Mouse (Mus musculus): ENCODE measurements at regions not wholly inside any gene's neighbourhood (a gene's known extent, or its start where the extent isn't known, plus 50 kb on each side); places are given as distances from the start of the nearest gene placed in this dataset.

DNA sequence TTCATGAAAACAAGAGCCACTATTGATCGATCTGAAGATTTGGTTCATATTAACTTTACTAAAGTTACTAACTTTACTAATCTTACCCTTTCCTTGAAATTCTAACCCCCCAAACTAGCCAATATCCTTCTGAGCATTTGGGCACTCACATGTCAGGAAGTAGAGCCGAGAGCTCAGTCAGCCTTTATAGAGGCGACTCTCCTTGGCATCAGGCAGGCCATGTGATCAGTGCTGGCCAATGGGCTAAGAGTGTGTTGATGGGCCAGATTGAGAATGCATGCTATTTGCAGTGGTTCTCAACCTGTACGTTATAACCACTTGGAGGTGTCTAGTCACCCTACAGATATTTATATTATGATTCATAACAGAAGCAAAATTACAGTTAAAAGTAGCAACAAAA, 69.6 kb upstream of the Slc35b4 start:
- no peak for DNase-seq
- Histone ChIP-seq H3K4me3 (no peak overlapping the region), H3K27ac (no peak overlapping the region)
- intact Hi-C loops (cut with DNase I): no loop called here
- TF ChIP-seq CTCF (IDR thresholded peaks at IDR 0.05): no peak

DNA sequence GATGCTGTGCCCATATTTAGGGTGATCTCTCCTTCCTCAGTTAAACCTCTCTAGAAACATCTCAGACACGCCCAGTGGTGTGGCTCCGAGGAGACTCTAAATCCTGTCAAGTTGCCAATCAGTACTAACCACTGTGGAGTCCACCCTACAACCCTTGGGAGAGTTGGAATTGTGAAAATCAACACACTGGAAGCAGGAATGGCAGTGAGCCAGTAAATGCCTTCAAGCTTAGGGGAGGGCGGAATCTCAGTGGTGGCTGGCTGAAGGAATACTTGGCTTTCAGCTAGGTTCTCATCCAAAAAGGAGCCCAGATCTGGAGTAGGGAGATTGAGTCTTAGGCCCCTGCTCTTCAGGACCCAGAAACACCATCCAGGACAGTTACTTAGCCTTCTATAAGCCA, 66.1 kb upstream of the Slc35b4 start:
- H3K27ac ChIP-seq: no peak overlapping the region
- intact Hi-C loops (cut with DNase I): no loop called here
- H3K4me3 ChIP-seq: no peak overlapping the region
- no peak for DNase-seq
- no peak for TF ChIP-seq CTCF (IDR thresholded peaks at IDR 0.05)

DNA sequence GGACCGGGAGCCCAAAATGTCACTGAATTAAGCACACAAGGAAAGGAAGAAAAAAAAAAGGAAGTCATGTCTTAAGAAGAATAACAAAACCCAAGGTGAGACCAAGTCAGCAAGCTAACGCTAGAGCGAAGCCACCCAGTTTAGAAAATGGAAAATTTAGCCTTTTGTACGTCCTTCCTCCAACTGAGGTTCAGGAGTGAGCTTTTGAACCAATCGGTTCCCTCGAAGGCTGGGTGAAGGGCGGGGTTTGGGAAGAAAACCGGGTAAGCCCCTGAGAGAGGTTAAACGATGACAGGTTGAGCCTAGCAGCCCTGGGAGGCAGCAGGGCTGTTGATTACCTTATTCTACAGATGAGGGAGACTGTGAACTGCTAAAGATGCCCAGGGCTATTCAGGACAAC, 65.6 kb upstream of the Slc35b4 start:
- no peak for DNase-seq
- intact Hi-C loops (cut with DNase I): no loop called here
- Histone ChIP-seq H3K27ac (no peak overlapping the region), H3K4me3 (no peak overlapping the region)
- TF ChIP-seq CTCF (IDR thresholded peaks at IDR 0.05): no peak

DNA sequence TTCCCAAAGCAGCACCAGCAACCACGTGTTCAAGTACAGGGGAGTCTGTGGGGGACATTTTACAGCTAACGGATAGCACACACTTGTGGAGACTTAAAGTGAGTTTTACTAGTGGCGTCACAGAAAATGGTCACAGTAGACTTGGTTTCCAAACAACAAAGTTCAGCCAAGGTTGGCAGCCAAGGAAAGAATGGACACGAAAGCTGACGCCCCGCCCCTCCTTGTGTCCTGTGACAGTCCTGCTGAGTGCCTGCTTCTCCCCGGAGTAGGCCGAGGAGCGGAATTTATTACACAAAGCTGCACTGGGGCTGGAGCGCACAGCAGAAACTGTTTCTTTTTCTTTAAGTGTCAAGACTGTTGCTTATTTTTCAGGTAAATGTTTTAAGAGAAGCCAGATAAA, 58.2 kb upstream of the Slc35b4 start:
- intact Hi-C loops (cut with DNase I): no loop called here
- no peak for DNase-seq
- no peak overlapping the region for H3K4me3 ChIP-seq
- no peak overlapping the region for H3K27ac ChIP-seq
- TF ChIP-seq CTCF (IDR thresholded peaks at IDR 0.05): no peak

DNA sequence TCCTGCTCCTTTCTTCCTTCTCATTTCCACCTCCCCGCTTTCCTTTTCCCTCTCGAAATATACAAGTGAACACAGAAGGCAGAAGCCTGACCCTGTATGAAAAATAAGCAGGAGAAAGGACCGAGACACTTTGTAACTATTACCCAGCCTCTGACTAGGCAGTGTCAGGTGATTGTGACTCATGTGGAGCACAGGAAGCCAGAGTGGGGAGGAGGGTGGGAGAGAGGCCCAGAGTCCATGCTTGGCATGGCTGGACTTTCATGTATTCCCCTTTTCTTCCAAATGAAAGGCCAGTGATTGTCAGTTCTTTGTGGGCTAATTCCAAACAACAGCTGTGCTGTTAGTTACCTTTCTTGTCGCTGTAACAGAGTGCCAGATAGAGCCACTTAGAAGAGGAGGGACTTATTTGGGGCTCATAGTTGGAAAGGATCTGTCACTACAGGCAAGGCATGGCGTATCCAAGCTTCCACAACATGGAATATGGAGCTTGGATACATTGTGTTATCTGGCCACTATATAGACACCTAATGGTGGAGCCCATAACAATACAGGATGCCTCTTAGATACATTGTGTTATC, 57.6 kb upstream of the Slc35b4 start:
- intact Hi-C loops (cut with DNase I): loop anchor here (5.0 kb wide), 1 partner anchor 37 kb away; no protein-coding TSS in a partner anchor
- H3K4me3 ChIP-seq: no peak overlapping the region
- TF ChIP-seq CTCF (IDR thresholded peaks at IDR 0.05): no peak
- H3K27ac ChIP-seq: no peak overlapping the region
- no peak for DNase-seq

DNA sequence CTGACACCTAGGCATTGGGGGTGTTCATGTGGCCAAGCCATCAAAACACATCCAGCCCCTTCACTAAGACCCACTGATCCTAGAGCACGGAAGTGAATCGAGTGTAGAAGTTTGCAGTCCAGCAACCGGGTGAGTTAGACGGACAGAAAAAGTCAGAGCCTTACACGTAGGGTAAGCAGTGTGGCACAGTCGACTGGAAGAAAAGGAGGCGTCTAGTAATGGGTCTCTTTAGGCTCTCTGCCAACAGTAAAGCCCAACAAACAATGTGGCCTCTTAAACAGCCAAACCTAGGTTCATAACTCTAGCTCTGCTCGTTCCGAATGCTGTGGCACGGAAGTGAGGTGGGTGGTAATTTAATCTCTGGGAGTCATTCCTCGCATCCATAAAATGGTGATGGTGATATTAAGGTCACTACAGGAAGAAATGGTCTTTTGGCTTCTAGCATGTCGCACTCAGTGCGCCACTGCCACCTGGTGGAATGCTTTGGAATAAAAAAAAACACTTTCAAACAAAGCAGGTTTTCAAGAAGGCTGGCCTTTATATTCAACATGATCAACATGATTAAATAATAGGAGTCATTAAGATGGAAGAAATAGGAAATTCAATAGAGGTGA, 54.0 kb upstream of the Slc35b4 start:
- intact Hi-C loops (cut with DNase I): loop anchor here (5.0 kb wide), 1 partner anchor 34 kb away; no protein-coding TSS in a partner anchor
- no peak for DNase-seq
- TF ChIP-seq CTCF (IDR thresholded peaks at IDR 0.05): peak; percentile 82
- no peak overlapping the region for H3K27ac ChIP-seq
- H3K4me3 ChIP-seq: no peak overlapping the region

DNA sequence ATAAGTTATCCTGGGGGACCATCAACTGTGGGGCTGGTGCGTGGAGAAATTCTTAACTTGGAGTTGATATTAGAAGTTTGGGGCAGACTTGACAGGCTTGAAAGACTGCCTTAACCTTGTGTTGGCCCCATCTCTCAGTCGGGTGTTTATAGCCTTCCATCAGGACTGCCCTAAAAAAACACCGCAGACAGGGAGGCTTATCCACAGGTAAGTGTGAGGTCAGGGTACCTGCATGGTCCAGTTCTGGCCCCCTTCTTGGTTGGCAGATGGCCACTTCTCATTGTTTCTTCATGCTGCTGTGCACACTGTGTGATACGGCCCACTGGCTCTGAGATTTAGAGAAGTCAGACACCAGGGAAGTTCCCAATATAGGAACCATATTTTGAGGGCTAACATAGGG, 50.2 kb upstream of the Slc35b4 start:
- intact Hi-C loops (cut with DNase I): no loop called here
- TF ChIP-seq CTCF (IDR thresholded peaks at IDR 0.05): no peak
- Histone ChIP-seq H3K4me3 (no peak overlapping the region), H3K27ac (no peak overlapping the region)
- no peak for DNase-seq

All from gastrocnemius, adult 2 months (tissue).